Mouse (Mus musculus): ENCODE measurements around the gene Enpp1.

GRCm38 (mm10) chr10:24591741-24592140 is 120.2 kb downstream of the Enpp1 start:
- TF ChIP-seq CTCF (IDR thresholded peaks at IDR 0.05; ENCODE audit: control insufficient read depth, insufficient read depth, low read length) (no peak), POLR2A (IDR thresholded peaks at IDR 0.05; ENCODE audit: borderline replicate concordance, control insufficient read depth, low read depth, low read length) (no peak)
